Mouse (Mus musculus): Measurements from ENCODE around the gene Sfxn5. TPM values are rescaled to one million over a fixed set of nuclear protein-coding genes. Genes with fewer than 3 reads are reported as not detected.

Sfxn5 gene
- total RNA-seq (2021) (1 to 10 TPM; 4.2 to 5.3 TPM), polyA plus RNA-seq (2012; rRNA removed) (4.9 and 5.9 TPM in 2 replicates)
- long read RNA-seq, partial matches to known transcripts = 0 of 2 reads
- long read RNA-seq, other reads (novel, unspliced or antisense) = 1 of 2 reads

DNA sequence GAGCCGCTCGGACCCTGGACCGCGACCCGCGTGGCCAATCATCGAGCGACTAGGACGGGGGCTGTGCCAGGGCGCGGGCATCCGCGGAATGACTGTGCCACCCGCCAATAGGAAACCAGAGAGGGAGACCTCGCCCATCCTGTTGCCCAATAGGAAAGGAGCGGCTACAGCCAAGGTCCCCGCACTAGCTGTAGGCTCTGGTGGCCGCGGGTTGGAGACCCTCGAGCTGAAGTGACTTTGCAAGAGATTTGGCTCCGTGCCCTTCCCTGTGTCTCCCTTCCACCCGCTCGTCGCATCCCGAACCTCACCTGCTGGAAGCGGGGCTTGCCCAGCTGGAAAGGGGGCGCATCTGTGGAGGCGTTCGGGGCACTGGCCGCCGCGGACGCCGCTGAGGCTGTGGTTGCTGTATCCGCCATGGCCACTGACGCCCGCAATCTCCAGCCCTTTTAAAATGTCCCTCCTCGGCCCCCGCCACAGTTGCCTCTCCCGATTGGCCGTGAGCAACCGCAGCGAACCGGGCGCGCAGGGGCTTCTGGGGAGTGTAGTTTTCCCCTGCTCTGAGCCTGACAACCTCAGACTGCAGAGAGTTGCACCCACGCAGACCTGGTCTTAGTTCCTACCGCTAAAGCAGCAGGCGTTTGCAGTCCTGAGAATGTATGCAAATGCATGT, at the start of gene Sfxn5:
Gene Sfxn5 (minus strand): TSS at position 423 of the 670 bp plus-strand sequence.
- WGBS = under 1% methylated on average over 49 of the region's 49 CpGs
- peak within 1 kb of the TSS; percentile 98 for H3K27ac ChIP-seq
- no peak for TF ChIP-seq CTCF (IDR thresholded peaks at IDR 0.05)
- TF ChIP-seq POLR2A (IDR thresholded peaks at IDR 0.05; ENCODE audit: insufficient read depth, low read depth, low read length) = peak; percentile 74
- TF ChIP-seq EP300 (IDR thresholded peaks at IDR 0.05; ENCODE audit: insufficient read depth, low read depth, low read length) = no peak; the same call in 1 of the 2 replicates
- no peaks in the 10 kb centered on the region for H3K79me2 ChIP-seq (replicated peaks; ENCODE audit: control insufficient read depth, insufficient read depth, low read length)
- intact Hi-C loops (cut with DNase I) = loop anchor here (5.0 kb wide), 4 partner anchors 71 to 196 kb away; partner anchors contain the start of genes Cct7, Pradc1 and Spr
- peaks cover 2% of the 10 kb centered on the region for H3K4me1 ChIP-seq (ENCODE audit: control insufficient read depth, insufficient read depth, low read length)
- H3K27me3 ChIP-seq (ENCODE audit: control insufficient read depth, insufficient read depth, low read length) = no peaks in the 10 kb centered on the region
- DNase-seq = peak; percentile 96
- H3K4me3 ChIP-seq = peak within 1 kb of the TSS; percentile 72
- no peaks in the 10 kb centered on the region for H3K36me3 ChIP-seq (ENCODE audit: control insufficient read depth, insufficient read depth, low read length)
- H3K9ac ChIP-seq (ENCODE audit: low read depth, low read length) = peak within 1 kb of the TSS; percentile 85

DNA sequence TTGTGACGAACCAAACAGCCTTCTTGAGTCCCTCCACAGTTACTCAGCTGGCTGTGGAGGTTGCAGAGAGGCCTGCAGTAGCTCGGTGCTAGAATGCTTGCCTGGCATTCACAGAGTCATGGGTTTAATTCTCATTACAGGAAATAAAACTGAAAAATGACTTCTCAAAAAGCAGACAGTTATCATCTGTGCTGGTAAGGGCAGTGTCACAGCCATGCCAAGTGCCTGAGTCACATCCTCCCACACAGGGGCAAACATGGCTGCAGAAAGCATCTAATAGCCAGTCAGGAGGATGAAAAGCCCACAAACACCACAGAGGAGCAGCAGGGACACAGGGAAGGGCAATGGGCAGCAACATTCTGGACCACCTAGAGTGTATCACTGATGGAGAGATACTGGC, 49.6 kb upstream of the Sfxn5 start:
- H3K9ac ChIP-seq (ENCODE audit: low read depth, low read length) = no peak overlapping the region
- H3K36me3 ChIP-seq (ENCODE audit: control insufficient read depth, insufficient read depth, low read length) = no peaks in the 10 kb centered on the region
- 88% methylated on average over 2 of the region's 2 CpGs for WGBS
- H3K4me3 ChIP-seq = no peak overlapping the region
- no peak overlapping the region for H3K27ac ChIP-seq
- DNase-seq = no peak
- H3K79me2 ChIP-seq (replicated peaks; ENCODE audit: control insufficient read depth, insufficient read depth, low read length) = no peaks in the 10 kb centered on the region
- H3K27me3 ChIP-seq (ENCODE audit: control insufficient read depth, insufficient read depth, low read length) = no peaks in the 10 kb centered on the region
- intact Hi-C loops (cut with DNase I) = no loop called here
- peaks cover 2% of the 10 kb centered on the region; the same call in 1 of the 2 replicates for H3K4me1 ChIP-seq (ENCODE audit: control insufficient read depth, insufficient read depth, low read length)
- TF ChIP-seq POLR2A (IDR thresholded peaks at IDR 0.05; ENCODE audit: insufficient read depth, low read depth, low read length) = no peak
- no peak for TF ChIP-seq CTCF (IDR thresholded peaks at IDR 0.05)
- TF ChIP-seq EP300 (IDR thresholded peaks at IDR 0.05; ENCODE audit: insufficient read depth, low read depth, low read length) = no peak

DNA sequence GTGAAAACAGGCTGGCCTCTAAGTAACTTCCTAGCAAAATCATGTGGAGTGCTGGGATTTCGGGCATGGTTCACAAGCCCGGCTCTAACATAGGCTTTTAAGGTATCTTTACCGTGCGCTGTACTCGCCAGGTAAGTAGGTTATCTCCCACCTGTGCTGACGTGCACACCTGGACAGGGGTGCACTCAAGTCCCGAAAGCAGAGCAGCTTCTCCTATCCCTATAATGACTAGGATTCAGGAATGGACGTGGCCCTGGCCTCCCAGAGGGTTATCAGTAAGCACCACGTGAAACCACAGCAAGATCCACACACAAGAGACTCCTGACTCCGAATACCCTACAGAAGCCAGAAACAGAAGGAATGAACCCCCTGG, 48.4 kb upstream of the Sfxn5 start:
- intact Hi-C loops (cut with DNase I) = no loop called here
- 88% methylated on average over 10 of the region's 10 CpGs for WGBS
- TF ChIP-seq POLR2A (IDR thresholded peaks at IDR 0.05; ENCODE audit: insufficient read depth, low read depth, low read length) (no peak), CTCF (IDR thresholded peaks at IDR 0.05) (no peak), EP300 (IDR thresholded peaks at IDR 0.05; ENCODE audit: insufficient read depth, low read depth, low read length) (no peak)

DNA sequence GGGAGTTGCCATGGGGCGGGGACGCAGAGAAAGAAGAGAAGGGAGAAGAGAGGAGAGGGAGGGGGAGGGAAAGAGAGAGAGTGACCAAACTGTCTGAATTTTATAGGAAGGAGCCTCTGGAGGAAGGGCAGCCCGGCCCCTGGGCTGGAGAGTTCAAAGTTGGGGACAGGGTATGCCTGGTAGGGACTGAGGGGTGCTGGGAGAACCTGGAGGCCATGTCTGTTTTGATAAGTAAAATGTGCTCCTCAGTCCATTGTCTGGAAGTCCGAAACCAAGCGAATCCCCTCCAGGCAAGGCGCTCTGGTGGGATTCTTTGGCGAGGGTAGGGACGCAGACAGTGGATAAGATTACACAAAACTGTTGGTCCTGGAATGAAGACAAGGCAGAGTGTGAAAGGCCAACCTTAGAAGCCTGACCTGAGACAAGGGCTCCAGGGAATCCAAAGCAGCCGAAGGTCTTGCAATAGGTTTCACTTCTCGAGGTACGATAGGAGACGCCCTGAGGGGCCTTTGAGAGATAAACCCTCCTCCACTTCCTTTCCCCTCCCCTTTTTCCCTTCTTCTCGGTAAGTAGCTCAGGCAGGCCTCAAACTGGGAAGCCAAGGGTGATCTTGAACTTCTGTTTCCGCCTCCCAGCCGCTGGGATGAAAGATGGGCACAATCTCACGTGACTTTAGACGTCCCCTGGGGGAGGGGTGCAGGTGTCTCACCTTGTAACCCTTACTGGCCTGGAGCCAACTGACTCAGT, 47.9 kb upstream of the Sfxn5 start:
- Histone ChIP-seq H3K36me3 (ENCODE audit: control insufficient read depth, insufficient read depth, low read length) (no peaks in the 10 kb centered on the region), H3K4me1 (ENCODE audit: control insufficient read depth, insufficient read depth, low read length) (peaks cover 2% of the 10 kb centered on the region; the same call in 1 of the 2 replicates), H3K27me3 (ENCODE audit: control insufficient read depth, insufficient read depth, low read length) (no peaks in the 10 kb centered on the region), H3K4me3 (no peak overlapping the region), H3K9ac (ENCODE audit: low read depth, low read length) (no peak overlapping the region), H3K79me2 (replicated peaks; ENCODE audit: control insufficient read depth, insufficient read depth, low read length) (no peaks in the 10 kb centered on the region), H3K27ac (peak overlapping the region; percentile 24)
- DNase-seq = peak; percentile 19 to 21
- intact Hi-C loops (cut with DNase I) = loop anchor here (1.0 kb wide), 1 partner anchor 35 kb away; no protein-coding TSS in a partner anchor
- 35% methylated on average over 17 of the region's 17 CpGs for WGBS
- TF ChIP-seq CTCF (IDR thresholded peaks at IDR 0.05) = no peak

More for the DNA sequence above, 48.4 kb upstream of the Sfxn5 start:
- Histone ChIP-seq H3K4me3 (no peak overlapping the region), H3K4me1 (ENCODE audit: control insufficient read depth, insufficient read depth, low read length) (peaks cover 2% of the 10 kb centered on the region; the same call in 1 of the 2 replicates), H3K79me2 (replicated peaks; ENCODE audit: control insufficient read depth, insufficient read depth, low read length) (no peaks in the 10 kb centered on the region), H3K27me3 (ENCODE audit: control insufficient read depth, insufficient read depth, low read length) (no peaks in the 10 kb centered on the region), H3K36me3 (ENCODE audit: control insufficient read depth, insufficient read depth, low read length) (no peaks in the 10 kb centered on the region), H3K9ac (ENCODE audit: low read depth, low read length) (no peak overlapping the region), H3K27ac (no peak overlapping the region)
- DNase-seq = no peak

DNA sequence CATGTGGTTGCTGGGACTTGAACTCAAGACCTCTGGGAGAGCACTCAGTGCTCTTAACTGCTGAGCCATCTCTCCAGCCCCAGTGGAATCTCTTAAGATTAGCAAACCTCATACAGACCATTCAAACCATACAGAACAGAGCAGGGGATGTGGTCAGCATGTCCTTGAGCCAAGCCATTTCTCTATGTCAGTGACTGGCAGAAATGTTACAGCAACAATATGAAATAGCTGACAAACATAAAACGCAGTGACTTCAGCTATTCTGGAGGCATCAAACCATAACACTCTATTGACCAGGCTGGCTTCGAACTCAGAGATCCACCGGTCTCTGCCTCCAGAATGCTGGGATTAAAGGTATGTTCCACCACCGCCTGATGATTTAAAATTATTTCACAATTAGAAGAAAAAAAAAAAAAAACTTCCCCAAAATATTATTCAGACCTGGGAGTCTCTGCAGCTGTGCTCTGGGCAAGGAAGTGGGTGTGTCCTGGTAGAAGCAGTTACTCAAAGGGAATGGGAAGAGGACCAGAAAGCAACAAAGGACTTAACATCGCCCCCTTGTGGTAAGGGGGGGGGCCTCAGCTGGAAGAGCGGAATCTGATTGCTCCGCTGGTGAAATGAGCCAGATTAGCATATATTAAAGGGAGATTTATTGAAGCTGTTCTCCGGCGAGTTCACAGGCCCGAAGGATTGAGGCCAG, 47.1 kb upstream of the Sfxn5 start:
- peak; percentile 90 for TF ChIP-seq CTCF (IDR thresholded peaks at IDR 0.05)
- TF ChIP-seq EP300 (IDR thresholded peaks at IDR 0.05; ENCODE audit: insufficient read depth, low read depth, low read length) = peak; percentile 88
- TF ChIP-seq POLR2A (IDR thresholded peaks at IDR 0.05; ENCODE audit: insufficient read depth, low read depth, low read length) = no peak
- Histone ChIP-seq H3K79me2 (replicated peaks; ENCODE audit: control insufficient read depth, insufficient read depth, low read length) (no peaks in the 10 kb centered on the region), H3K4me3 (no peak overlapping the region), H3K9ac (ENCODE audit: low read depth, low read length) (no peak overlapping the region), H3K4me1 (ENCODE audit: control insufficient read depth, insufficient read depth, low read length) (peaks cover 2% of the 10 kb centered on the region; the same call in 1 of the 2 replicates), H3K27me3 (ENCODE audit: control insufficient read depth, insufficient read depth, low read length) (no peaks in the 10 kb centered on the region), H3K27ac (no peak overlapping the region; the same call in 1 of the 2 replicates), H3K36me3 (ENCODE audit: control insufficient read depth, insufficient read depth, low read length) (no peaks in the 10 kb centered on the region)
- intact Hi-C loops (cut with DNase I) = loop anchor here (1.0 kb wide), 1 partner anchor 34 kb away; no protein-coding TSS in a partner anchor
- 20% methylated on average over 10 of the region's 10 CpGs for WGBS
- peak; percentile 80 to 86 for DNase-seq

Measured in heart, adult 2 months (tissue).